Mouse (Mus musculus): ENCODE data around the gene Cachd1.

GRCm38 (mm10) chr4:100915093-100915492 is 138.6 kb downstream of the Cachd1 start:
- TF ChIP-seq POLR2A (IDR thresholded peaks at IDR 0.05; ENCODE audit: insufficient read length, low read depth) (no peak), TCF3 (IDR thresholded peaks at IDR 0.05; ENCODE audit: insufficient read length, low read depth) (no peak), POLR2AphosphoS2 (IDR thresholded peaks at IDR 0.05; ENCODE audit: insufficient read length, low read depth) (no peak), MAX (IDR thresholded peaks at IDR 0.05; ENCODE audit: low read depth) (no peak), TCF12 (IDR thresholded peaks at IDR 0.05; ENCODE audit: insufficient read depth, poor library complexity, severe bottlenecking) (no peak), E2F4 (IDR thresholded peaks at IDR 0.05; ENCODE audit: insufficient read depth) (no peak), MYOD1 (IDR thresholded peaks at IDR 0.05; ENCODE audit: control insufficient read depth in 1 of 3, insufficient read length in 2 of 3, low read depth in 2 of 3) (no peak), CEBPB (IDR thresholded peaks at IDR 0.05; ENCODE audit: insufficient read depth, poor library complexity, severe bottlenecking) (no peak), USF1 (IDR thresholded peaks at IDR 0.05; ENCODE audit: low read depth) (no peak), REST (IDR thresholded peaks at IDR 0.05; ENCODE audit: insufficient read depth, insufficient read length) (no peak)
